Mouse (Mus musculus) right cerebral cortex, adult 18-20 months (tissue): ENCODE results near the gene Tnfrsf13b.
"Not testable (repeated sequence)": the region's sequence is repeated elsewhere in the genome, so short reads cannot be mapped to it uniquely, and the experiment has no call there.

Experiments
- DNase-seq: peaks from one replicate; pipeline ENCODE4 v3.0.0; 2022; ENCODE audit warnings: mixed read lengths

The Tnfrsf13b gene

GRCm38 (mm10) chr11:61174291-61174820 lies 47.8 kb downstream of the Tnfrsf13b start:
- DNase-seq, result peak; percentile 42

GRCm38 (mm10) chr11:61174821-61175658 lies 48.5 kb downstream of the Tnfrsf13b start, which contains the start of gene Usp22:
Gene Usp22, minus strand, starts transcription at chr11:61175055.
- DNase-seq, result peak; percentile 100

GRCm38 (mm10) chr11:61175778-61176177 lies 49.2 kb downstream of the Tnfrsf13b start:
- no peak for DNase-seq

- no peak for DNase-seq
Observed at GRCm38 (mm10) chr11:61176321-61176720, 49.8 kb downstream of the Tnfrsf13b start.

GRCm38 (mm10) chr11:61180361-61180760 lies 53.8 kb downstream of the Tnfrsf13b start:
- DNase-seq, result peak; percentile 23

GRCm38 (mm10) chr11:61181624-61182023 lies 55.1 kb downstream of the Tnfrsf13b start:
- DNase-seq, result no peak

- no peak for DNase-seq
Observed at GRCm38 (mm10) chr11:61183820-61184219, 57.3 kb downstream of the Tnfrsf13b start.

- DNase-seq, result no peak
Observed at GRCm38 (mm10) chr11:61190776-61191175, 64.2 kb downstream of the Tnfrsf13b start.

- not testable (repeated sequence) for DNase-seq
Observed at GRCm38 (mm10) chr11:61192123-61192522, 65.6 kb downstream of the Tnfrsf13b start.

GRCm38 (mm10) chr11:61192779-61193178 lies 66.2 kb downstream of the Tnfrsf13b start:
- DNase-seq, result no peak

GRCm38 (mm10) chr11:61193392-61193791 lies 66.8 kb downstream of the Tnfrsf13b start:
- DNase-seq, result peak; percentile 75

- DNase-seq, result no peak
Observed at GRCm38 (mm10) chr11:61196616-61197353, 70.2 kb downstream of the Tnfrsf13b start.

GRCm38 (mm10) chr11:61197935-61198334 lies 71.4 kb downstream of the Tnfrsf13b start:
- DNase-seq, result no peak
